8 mouse cellular contexts compared by ENCODE assay signal in the genomic region with DNA sequence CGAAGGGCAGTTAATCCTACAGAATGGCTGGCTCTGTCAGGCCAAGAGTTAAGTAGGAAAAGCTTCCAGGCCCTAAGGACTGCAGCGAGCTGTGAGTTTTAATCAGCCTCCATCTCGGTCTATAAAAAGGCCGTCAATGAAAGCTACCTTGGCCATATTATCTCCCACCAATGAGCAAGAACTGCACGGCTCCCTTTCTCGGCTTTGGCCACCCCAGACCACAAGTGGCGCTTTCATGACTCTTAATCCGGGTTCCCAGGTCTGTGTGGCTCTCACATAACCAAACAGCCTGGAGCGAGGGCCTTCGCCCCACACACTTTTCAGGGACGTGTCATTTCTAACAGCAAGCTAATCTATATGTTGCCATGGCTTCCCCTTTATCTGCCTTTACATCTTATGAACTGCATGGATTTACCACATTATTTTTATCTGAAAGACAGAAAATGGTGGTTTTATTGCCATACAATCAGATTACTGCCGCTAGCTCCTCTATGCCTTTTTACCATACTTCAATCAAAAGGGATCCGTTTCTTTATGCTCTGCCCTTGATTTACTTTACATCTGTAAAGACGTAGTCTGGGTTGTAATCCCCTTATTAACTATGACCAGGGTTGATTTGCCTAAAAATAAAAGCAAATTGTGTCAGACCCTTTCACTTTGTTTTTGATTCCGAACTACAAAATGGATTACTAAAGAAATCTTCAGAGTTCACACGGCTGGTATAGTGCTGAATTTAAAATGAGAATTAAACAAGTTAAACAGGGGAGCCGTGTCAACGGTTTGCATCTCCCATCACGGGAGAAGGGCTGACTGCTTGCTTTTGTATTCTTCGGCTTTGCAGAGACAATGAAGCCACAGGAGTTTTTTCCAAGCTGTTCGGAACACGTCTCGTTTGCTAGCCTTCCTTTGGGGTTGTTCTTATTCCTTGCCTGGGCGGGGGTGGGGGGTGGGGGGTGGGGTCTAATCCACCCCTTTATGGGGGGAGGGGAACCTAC. TPM values are rescaled to one million over a fixed set of nuclear protein-coding genes. Genes with fewer than 3 reads are reported as not detected.
A peak's percentile ranks its signal among the peaks of the same experiment; 100 is the strongest.
DNase-seq lines count a peak whose midpoint lies in the region; ATAC-seq lines count a peak whose summit lies in the region.

No protein-coding gene starts in this region.

- H3K9me3 ChIP-seq in liver, embryonic 11.5 days (ENCODE audit: control insufficient read depth, low read length) = no peaks in the 10 kb centered on the region
- no peaks in the 10 kb centered on the region for H3K9me3 ChIP-seq in liver, embryonic 12.5 days (replicated peaks)
- H3K9me3 ChIP-seq in embryonic facial prominence, embryonic 13.5 days = no peaks in the 10 kb centered on the region
- no peaks in the 10 kb centered on the region for H3K9me3 ChIP-seq in intestine, embryonic 16.5 days (ENCODE audit: control insufficient read depth, low read length)

- ATAC-seq in liver, embryonic 11.5 days (replicated peaks; ENCODE audit: low FRiP score) = no peak
- ATAC-seq in liver, embryonic 12.5 days = no peak
- no peak for ATAC-seq in embryonic facial prominence, embryonic 13.5 days (ENCODE audit: insufficient number of reproducible peaks, insufficient read depth, low FRiP score, low TSS enrichment, low read depth)
- ATAC-seq in intestine, embryonic 16.5 days = no peak
- ATAC-seq in megakaryocyte progenitor cell, adult 5-6 weeks (replicated peaks; ENCODE audit: poor library complexity) = no peak

- H3K9ac ChIP-seq in liver, embryonic 11.5 days (ENCODE audit: low read depth, low read length) = no peak overlapping the region
- H3K9ac ChIP-seq in liver, embryonic 12.5 days = no peak overlapping the region
- H3K9ac ChIP-seq in embryonic facial prominence, embryonic 13.5 days = peak overlapping the region; percentile 64
- H3K9ac ChIP-seq in intestine, embryonic 16.5 days (ENCODE audit: low read depth, low read length) = no peak overlapping the region

- H3K27me3 ChIP-seq in liver, embryonic 11.5 days (replicated peaks; ENCODE audit: control insufficient read depth, insufficient read depth, low read length) = peaks cover 21% of the 10 kb centered on the region
- peaks cover 40% of the 10 kb centered on the region for H3K27me3 ChIP-seq in liver, embryonic 12.5 days (replicated peaks)
- H3K27me3 ChIP-seq in embryonic facial prominence, embryonic 13.5 days = no peaks in the 10 kb centered on the region
- H3K27me3 ChIP-seq in intestine, embryonic 16.5 days (replicated peaks; ENCODE audit: control insufficient read depth, insufficient read depth, low read length) = no peaks in the 10 kb centered on the region

- no peaks in the 10 kb centered on the region for H3K36me3 ChIP-seq in liver, embryonic 11.5 days (ENCODE audit: control insufficient read depth, insufficient read depth, low read length)
- H3K36me3 ChIP-seq in liver, embryonic 12.5 days = no peaks in the 10 kb centered on the region
- no peaks in the 10 kb centered on the region for H3K36me3 ChIP-seq in embryonic facial prominence, embryonic 13.5 days
- H3K36me3 ChIP-seq in intestine, embryonic 16.5 days (ENCODE audit: control insufficient read depth, insufficient read depth, low read length) = no peaks in the 10 kb centered on the region

- 60% methylated on average over 24 of the region's 24 CpGs for WGBS in liver, embryonic 11.5 days
- 61% methylated on average over 24 of the region's 24 CpGs for WGBS in liver, embryonic 12.5 days (ENCODE audit: insufficient replicate concordance)
- 23% methylated on average over 24 of the region's 24 CpGs for WGBS in embryonic facial prominence, embryonic 13.5 days
- 52% methylated on average over 24 of the region's 24 CpGs for WGBS in intestine, embryonic 16.5 days

- DNase-seq in liver, embryonic 11.5 days (ENCODE audit: low spot score) = no peak
- peak; percentile 50 for DNase-seq in retina, embryonic 14.5 days (ENCODE audit: low spot score)
- DNase-seq in layer of hippocampus, postnatal 36 days = no peak
- DNase-seq in spleen, adult 18-20 months = no peak

- no peak overlapping the region for H3K27ac ChIP-seq in liver, embryonic 11.5 days (ENCODE audit: low read depth, low read length)
- H3K27ac ChIP-seq in liver, embryonic 12.5 days = no peak overlapping the region
- no peak overlapping the region for H3K27ac ChIP-seq in embryonic facial prominence, embryonic 13.5 days
- H3K27ac ChIP-seq in intestine, embryonic 16.5 days (ENCODE audit: low read length) = no peak overlapping the region

- peaks cover 4% of the 10 kb centered on the region; the same call in 1 of the 2 replicates for H3K4me1 ChIP-seq in liver, embryonic 11.5 days (replicated peaks; ENCODE audit: control insufficient read depth, insufficient read depth, low read length)
- peaks cover 14% of the 10 kb centered on the region for H3K4me1 ChIP-seq in liver, embryonic 12.5 days
- peaks cover 72% of the 10 kb centered on the region for H3K4me1 ChIP-seq in embryonic facial prominence, embryonic 13.5 days
- H3K4me1 ChIP-seq in intestine, embryonic 16.5 days (ENCODE audit: control insufficient read depth, insufficient read depth, low read length) = peaks cover 14% of the 10 kb centered on the region

- H3K4me3 ChIP-seq in liver, embryonic 11.5 days (ENCODE audit: low read depth, low read length) = no peak overlapping the region
- H3K4me3 ChIP-seq in liver, embryonic 12.5 days = no peak overlapping the region
- H3K4me3 ChIP-seq in embryonic facial prominence, embryonic 13.5 days = peak overlapping the region; percentile 95
- H3K4me3 ChIP-seq in intestine, embryonic 16.5 days (ENCODE audit: low read length) = 0 out of 2 replicates have a peak overlapping the region, but pooled peaks have one; percentile 0

- peak overlapping the region; percentile 1; the same call in 1 of the 2 replicates for H3K4me2 ChIP-seq in liver, embryonic 11.5 days
- H3K4me2 ChIP-seq in liver, embryonic 12.5 days = no peak overlapping the region
- H3K4me2 ChIP-seq in embryonic facial prominence, embryonic 13.5 days = peak overlapping the region; percentile 86
- H3K4me2 ChIP-seq in intestine, embryonic 16.5 days (ENCODE audit: low read depth, low read length) = no peak overlapping the region; the same call in 1 of the 2 replicates

RNA-seq across cellular contexts. Expression of a gene that starts 5.4 kb away (rescaled TPM):
- polyA plus RNA-seq in liver, embryonic 11.5 days (2014; fragmentation: Nextera tagmentation; extraction: Ambion mirVana) = 7.6 and 8.0 TPM in 2 replicates
- 2.8 and 3.3 TPM in 2 replicates for polyA plus RNA-seq in liver, embryonic 12.5 days (2016; fragmentation: Nextera tagmentation; extraction: Ambion mirVana)
- polyA plus RNA-seq in embryonic facial prominence, embryonic 13.5 days (2015; fragmentation: Nextera tagmentation; extraction: Ambion mirVana) = 30.9 and 37.1 TPM in 2 replicates
- polyA plus RNA-seq in intestine, embryonic 16.5 days (2015; fragmentation: Nextera tagmentation; extraction: Ambion mirVana) = 4.9 and 8.6 TPM in 2 replicates
- total RNA-seq in layer of hippocampus, postnatal 36 days (2021) = 10 to 100 TPM; 28.5 to 33.1 TPM
- 0.15 and 0.35 TPM in 2 replicates for total RNA-seq in megakaryocyte progenitor cell, adult 5-6 weeks (2015)
- 0.24 and 0.50 TPM in 2 replicates for total RNA-seq in megakaryocyte progenitor cell, adult 5-6 weeks (2017)

RNA-seq across cellular contexts. Expression of a gene that starts 34.7 kb away (rescaled TPM):
- polyA plus RNA-seq in liver, embryonic 11.5 days (2014; fragmentation: Nextera tagmentation; extraction: Ambion mirVana) = 87.2 and 88.2 TPM in 2 replicates
- polyA plus RNA-seq in liver, embryonic 12.5 days (2016; fragmentation: Nextera tagmentation; extraction: Ambion mirVana) = 75.4 and 79.5 TPM in 2 replicates
- 184 and 194 TPM in 2 replicates for polyA plus RNA-seq in embryonic facial prominence, embryonic 13.5 days (2015; fragmentation: Nextera tagmentation; extraction: Ambion mirVana)
- 66.3 and 68.9 TPM in 2 replicates for polyA plus RNA-seq in intestine, embryonic 16.5 days (2015; fragmentation: Nextera tagmentation; extraction: Ambion mirVana)
- 100 to 1,000 TPM in 1 of 2 experiments, 10 to 100 TPM in 1; 93.3 to 101 TPM for total RNA-seq in layer of hippocampus, postnatal 36 days (2021)
- total RNA-seq in megakaryocyte progenitor cell, adult 5-6 weeks (2015) = 85.5 and 96.3 TPM in 2 replicates
- 97.6 and 140 TPM in 2 replicates for total RNA-seq in megakaryocyte progenitor cell, adult 5-6 weeks (2017)

Comparison
In these comparisons a context has a peak if more than half of its experiments do, and no peak if none do; other contexts are left out.
1. H3K4me2 ChIP-seq: peak in liver, embryonic 11.5 days (single experiment) and embryonic facial prominence, embryonic 13.5 days (single experiment); none in liver, embryonic 12.5 days (single experiment) and intestine, embryonic 16.5 days (single experiment).
2. H3K4me3 ChIP-seq: peak in embryonic facial prominence, embryonic 13.5 days (single experiment) and intestine, embryonic 16.5 days (single experiment); none in liver, embryonic 11.5 days (single experiment) and liver, embryonic 12.5 days (single experiment).